Mouse (Mus musculus) liver, adult 2 months (tissue): ENCODE measurements around the gene Gm44805. TPM values are rescaled to one million over a fixed set of nuclear protein-coding genes. Genes with fewer than 3 reads are reported as not detected.

Source experiments
- DNase-seq: peaks from one replicate; pipeline ENCODE4 v3.0.0-alpha.2; 2011; ENCODE audit warnings: low read depth, low spot score; ENCODE audit errors: extremely low read depth
- H3K27ac ChIP-seq: fragments of 200-500 bp; replicated peaks from 2 replicates; pipeline ENCODE4 v1.5.1; 2012; ENCODE audit warnings: low read depth, mild to moderate bottlenecking, control low read depth, inconsistent platforms, low read length; ENCODE audit not compliant: insufficient read depth
- H3K27me3 ChIP-seq: fragments of 200-500 bp; 2 replicates; pipeline ENCODE4 v1.6.1; 2012; ENCODE audit warnings: mild to moderate bottlenecking, moderate library complexity, low read length, inconsistent platforms; ENCODE audit not compliant: control insufficient read depth, insufficient read depth
- H3K36me3 ChIP-seq: fragments of 200-500 bp; 2 replicates; pipeline ENCODE4 v1.6.1; 2012; ENCODE audit warnings: low read length, inconsistent platforms; ENCODE audit not compliant: control insufficient read depth, insufficient read depth
- H3K4me1 ChIP-seq: fragments of 200-500 bp; 2 replicates; pipeline ENCODE4 v1.6.1; 2011; ENCODE audit warnings: low read length; ENCODE audit not compliant: control insufficient read depth, insufficient read depth
- H3K4me3 ChIP-seq: fragments of 200-500 bp; 2 replicates; pipeline ENCODE4 v1.5.1; 2011; ENCODE audit warnings: low read depth, mild to moderate bottlenecking, control low read depth, low read length, moderate library complexity; ENCODE audit not compliant: insufficient read depth
- H3K79me2 ChIP-seq: fragments of 200-500 bp; 2 replicates; pipeline ENCODE4 v1.6.1; 2012; ENCODE audit warnings: inconsistent platforms, mild to moderate bottlenecking, low read length, moderate library complexity; ENCODE audit not compliant: control insufficient read depth, insufficient read depth
- H3K9ac ChIP-seq: fragments of 200-500 bp; 2 replicates; pipeline ENCODE4 v1.6.1; 2012; ENCODE audit warnings: low read depth, mild to moderate bottlenecking, control low read depth, inconsistent platforms, low read length
- CTCF ChIP-seq: fragments of 200-500 bp; IDR thresholded peaks from 2 replicates; pipeline ENCODE4 v1.5.1; 2011; ENCODE audit warnings: low read depth, low read length, control low read depth
- POLR2A ChIP-seq: fragments of 200-500 bp; IDR thresholded peaks from 2 replicates; pipeline ENCODE4 v1.6.1; 2011; ENCODE audit warnings: low read length, control low read depth; ENCODE audit not compliant: insufficient read depth; ENCODE audit errors: extremely low read depth
- WGBS: fragments of 180-500 bp; shearing (Covaris S2); methylation state at CpG from one replicate; pipeline ENCODE4 v1.1.7; 2018; 5-methylcytosine and 5-hydroxymethylcytosine counted together
- polyA plus RNA-seq: library from polyadenylated mRNA; depleted of rRNA; stranded (reverse); fragments of >200 nt; gene quantifications from 2 replicates; pipeline ENCODE4 v1.2.3, GENCODE M21; 2012
- total RNA-seq: library from RNA; depleted of rRNA; stranded (reverse); fragments of >200 nt; gene quantifications from 2 replicates; pipeline ENCODE4 v1.2.3, GENCODE M21; 2014

The Gm44805 gene
- total and polyA plus RNA-seq, 2 experiments = 38.2 to 86.3 TPM

DNA sequence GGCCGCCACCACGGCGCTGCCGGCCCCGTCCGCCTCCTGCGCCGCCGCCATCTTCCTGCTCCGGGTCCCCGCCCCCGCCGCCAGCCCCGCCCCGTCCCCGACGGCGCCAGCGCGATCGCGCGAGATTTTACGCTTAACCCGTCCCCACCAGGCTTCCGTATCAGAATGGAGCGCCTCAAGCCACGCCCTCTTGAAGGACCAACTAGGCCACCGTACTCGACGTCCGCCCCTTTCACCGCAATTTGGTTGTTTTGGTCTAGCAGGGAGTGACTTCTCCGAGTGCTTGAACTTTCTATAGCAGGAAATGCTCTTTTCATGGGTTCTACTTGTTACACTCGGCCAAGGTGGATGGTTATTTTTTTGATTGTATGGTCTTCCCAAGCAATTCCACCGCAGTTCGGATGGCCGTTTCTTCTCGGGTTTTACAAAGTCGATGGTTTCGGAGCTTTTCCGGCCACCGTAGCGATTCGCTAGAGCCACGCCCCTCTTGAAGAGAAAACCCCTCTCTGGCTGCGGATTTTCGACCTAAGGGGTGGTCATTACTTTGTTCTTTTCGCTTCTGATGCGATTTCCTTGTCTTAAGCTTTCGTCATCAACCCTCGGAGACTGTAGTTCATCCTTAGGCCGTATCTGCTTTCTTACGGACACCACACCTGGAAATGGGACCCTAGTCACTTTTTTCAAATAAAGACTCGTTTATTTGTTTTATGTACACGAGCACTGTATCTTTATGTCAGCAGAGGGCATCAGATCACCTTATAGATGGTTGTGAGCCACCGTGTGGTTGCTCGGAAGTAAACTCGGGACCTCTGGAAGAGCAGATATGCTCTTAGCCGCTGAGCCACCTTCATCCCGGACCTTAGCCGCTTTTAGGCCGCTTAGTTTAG, 16.0 kb downstream of the Gm44805 start, which contains the start of gene Clptm1:
Clptm1 (minus strand) TSS at position 79 of the 887 bp plus-strand sequence.
- DNase-seq = peak; percentile 93
- Histone ChIP-seq H3K36me3 (no peaks in the 10 kb centered on the region), H3K9ac (peak within 1 kb of the TSS; percentile 93), H3K27ac (peak within 1 kb of the TSS; percentile 93), H3K79me2 (peaks cover 36% of the 10 kb centered on the region), H3K4me3 (peak within 1 kb of the TSS; percentile 95), H3K4me1 (peaks cover 16% of the 10 kb centered on the region), H3K27me3 (no peaks in the 10 kb centered on the region)
- TF ChIP-seq CTCF (no peak), POLR2A (peak; percentile 58; the same call in 1 of the 2 replicates)
- under 1% methylated on average over 63 of the region's 63 CpGs for WGBS

DNA sequence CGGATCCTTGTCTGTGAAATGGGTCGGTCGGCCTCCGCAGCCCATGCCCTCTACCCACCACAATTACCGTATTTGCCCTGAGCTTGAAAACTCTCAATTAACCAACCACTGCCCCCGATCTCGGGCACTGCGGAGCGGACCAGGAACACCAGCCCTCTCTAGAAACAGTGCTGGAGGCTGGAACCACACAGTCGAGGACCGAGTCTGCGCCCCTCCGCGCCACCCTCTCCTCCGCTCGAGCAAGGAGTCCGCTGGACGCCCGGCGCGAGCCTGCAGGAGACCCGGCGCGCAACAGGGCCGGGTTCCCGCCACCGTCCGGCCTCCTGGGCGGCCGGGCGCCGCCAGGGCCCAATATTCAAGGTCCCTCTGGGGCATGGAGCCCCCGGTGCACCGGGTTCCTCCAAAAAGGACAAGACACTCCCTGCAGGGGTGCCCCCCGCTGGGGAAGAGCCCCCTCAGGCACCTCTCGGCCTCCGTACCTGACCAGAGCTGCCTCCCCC, 16.7 kb downstream of the Gm44805 start:
- Histone ChIP-seq H3K4me3 (peak overlapping the region; percentile 95), H3K36me3 (no peaks in the 10 kb centered on the region), H3K9ac (peak overlapping the region; percentile 93), H3K27me3 (no peaks in the 10 kb centered on the region), H3K27ac (peak overlapping the region; percentile 50), H3K4me1 (peaks cover 15% of the 10 kb centered on the region), H3K79me2 (peaks cover 40% of the 10 kb centered on the region)
- DNase-seq = no peak
- TF ChIP-seq CTCF (no peak), POLR2A (no peak)
- under 1% methylated on average over 37 of the region's 37 CpGs for WGBS

GRCm38 (mm10) chr7:19663940-19664339, 17.3 kb downstream of the Gm44805 start:
- WGBS = 13% methylated on average over 8 of the region's 8 CpGs
- peak overlapping the region; percentile 95 for H3K4me3 ChIP-seq
- no peak for DNase-seq
- no peak overlapping the region for H3K27ac ChIP-seq
- TF ChIP-seq POLR2A (no peak), CTCF (no peak)
- H3K79me2 ChIP-seq = peaks cover 40% of the 10 kb centered on the region
- H3K27me3 ChIP-seq = no peaks in the 10 kb centered on the region
- H3K36me3 ChIP-seq = peaks cover 1% of the 10 kb centered on the region; the same call in 1 of the 2 replicates
- peaks cover 11% of the 10 kb centered on the region for H3K4me1 ChIP-seq
- peak overlapping the region; percentile 93 for H3K9ac ChIP-seq

- H3K27ac ChIP-seq = no peak overlapping the region
- 92% methylated on average over 2 of the region's 2 CpGs for WGBS
Measured at GRCm38 (mm10) chr7:19652614-19653013, 28.6 kb downstream of the Gm44805 start.

GRCm38 (mm10) chr7:19651063-19651786, 30.0 kb downstream of the Gm44805 start:
- no peak for TF ChIP-seq CTCF
- TF ChIP-seq POLR2A = no peak
- WGBS = 83% methylated on average over 6 of the region's 6 CpGs
- no peak overlapping the region for H3K27ac ChIP-seq
- H3K4me3 ChIP-seq = no peak overlapping the region
- no peak overlapping the region for H3K9ac ChIP-seq
- H3K4me1 ChIP-seq = no peaks in the 10 kb centered on the region
- no peak for DNase-seq
- H3K27me3 ChIP-seq = no peaks in the 10 kb centered on the region
- H3K36me3 ChIP-seq = peaks cover 25% of the 10 kb centered on the region; the same call in 1 of the 2 replicates
- H3K79me2 ChIP-seq = peaks cover 7% of the 10 kb centered on the region; the same call in 1 of the 2 replicates

More at GRCm38 (mm10) chr7:19652614-19653013, 28.6 kb downstream of the Gm44805 start:
- H3K9ac ChIP-seq = no peak overlapping the region
- H3K36me3 ChIP-seq = peaks cover 25% of the 10 kb centered on the region; the same call in 1 of the 2 replicates
- H3K79me2 ChIP-seq = peaks cover 7% of the 10 kb centered on the region; the same call in 1 of the 2 replicates
- TF ChIP-seq CTCF = no peak
- TF ChIP-seq POLR2A = no peak
- DNase-seq = no peak
- no peak overlapping the region for H3K4me3 ChIP-seq
- H3K4me1 ChIP-seq = no peaks in the 10 kb centered on the region
- no peaks in the 10 kb centered on the region for H3K27me3 ChIP-seq
